Mouse (Mus musculus): ENCODE results near the gene Gyg.
"Not testable (repeated sequence)": the region's sequence is repeated elsewhere in the genome, so short reads cannot be mapped to it uniquely, and the experiment has no call there.

The Gyg gene

GRCm38 (mm10) chr3:20131350-20131720 is 23.8 kb downstream of the Gyg start:
- no peak for DNase-seq (ENCODE audit: low spot score in 2 of 2)

GRCm38 (mm10) chr3:20130456-20131349 is 24.4 kb downstream of the Gyg start:
- no peak for DNase-seq (ENCODE audit: low spot score in 2 of 2)

GRCm38 (mm10) chr3:20129491-20129890 is 25.6 kb downstream of the Gyg start:
- DNase-seq (ENCODE audit: low spot score in 2 of 2) = no peak

GRCm38 (mm10) chr3:20127047-20127595 is 28.0 kb downstream of the Gyg start:
- no peak for DNase-seq (ENCODE audit: low spot score in 2 of 2)

- no peak for DNase-seq (ENCODE audit: low spot score in 2 of 2)
These were observed 29.5 kb downstream of the Gyg start for GRCm38 (mm10) chr3:20125604-20126003.

- not testable (repeated sequence) for DNase-seq (ENCODE audit: low spot score in 2 of 2)
These were observed 33.5 kb downstream of the Gyg start for GRCm38 (mm10) chr3:20121582-20121981.

GRCm38 (mm10) chr3:20119686-20120244 is 35.4 kb downstream of the Gyg start:
- no peak for DNase-seq (ENCODE audit: low spot score in 2 of 2)

- DNase-seq (ENCODE audit: low spot score in 2 of 2) = no peak
These were observed 36.0 kb downstream of the Gyg start for GRCm38 (mm10) chr3:20119044-20119591.

- no peak for DNase-seq (ENCODE audit: low spot score in 2 of 2)
These were observed 43.2 kb downstream of the Gyg start for GRCm38 (mm10) chr3:20111913-20112312.

- DNase-seq (ENCODE audit: low spot score in 2 of 2) = no peak
These were observed 46.2 kb downstream of the Gyg start for GRCm38 (mm10) chr3:20108881-20109280.

GRCm38 (mm10) chr3:20104776-20105175 is 50.3 kb downstream of the Gyg start:
- DNase-seq (ENCODE audit: low spot score in 2 of 2) = no peak

- DNase-seq (ENCODE audit: low spot score in 2 of 2) = no peak
These were observed 50.8 kb downstream of the Gyg start for GRCm38 (mm10) chr3:20104318-20104717.

- DNase-seq (ENCODE audit: low spot score in 2 of 2) = no peak
These were observed 51.3 kb downstream of the Gyg start for GRCm38 (mm10) chr3:20103830-20104229.

- no peak for DNase-seq (ENCODE audit: low spot score in 2 of 2)
These were observed 73.0 kb downstream of the Gyg start for GRCm38 (mm10) chr3:20082161-20082560.

GRCm38 (mm10) chr3:20076145-20077053 is 78.7 kb downstream of the Gyg start:
- DNase-seq (ENCODE audit: low spot score in 2 of 2) = no peak

Measured in frontal cortex, postnatal 25 days (tissue).